Mouse (Mus musculus) ES-E14 (cell line): ENCODE measurements around the gene Aplp2.

ENCODE experiments used
- CHD2 ChIP-seq: IDR thresholded peaks from 2 replicates; pipeline ENCODE4 v1.6.1; 2014; ENCODE audit warnings: mild to moderate bottlenecking, low read depth, low read length, inconsistent platforms
- HCFC1 ChIP-seq: IDR thresholded peaks from 2 replicates; pipeline ENCODE4 v1.6.1; 2012; ENCODE audit warnings: low read length, inconsistent platforms, borderline replicate concordance; ENCODE audit not compliant: insufficient read depth

DNA sequence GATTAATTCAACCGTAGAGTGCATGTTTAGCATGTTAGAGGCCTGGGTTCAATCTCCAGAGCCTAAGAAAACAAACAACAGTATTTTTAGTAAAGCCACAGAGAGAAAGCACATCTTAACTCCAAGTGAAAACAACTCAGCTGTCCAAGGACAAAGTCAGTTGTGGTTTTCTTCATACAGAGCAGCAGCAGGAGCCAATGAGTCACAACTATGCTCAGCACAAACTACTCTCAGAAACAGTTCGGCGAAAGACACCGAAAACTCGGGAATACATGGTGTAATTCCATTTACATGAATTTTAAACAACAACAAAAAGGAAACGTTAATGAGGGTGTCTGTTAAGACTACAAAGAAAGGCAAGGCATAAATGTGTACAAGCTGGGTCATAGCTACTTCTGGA lies 8.5 kb downstream of the Aplp2 start:
- TF ChIP-seq HCFC1 (no peak), CHD2 (no peak)
